Mouse (Mus musculus): Measurements from ENCODE around the gene Zfp213. TPM values are rescaled to one million over a fixed set of nuclear protein-coding genes. Genes with fewer than 3 reads are reported as not detected.

Zfp213 gene
- polyA plus RNA-seq, 1 experiment from 2014 or later, result 21.3 TPM

DNA sequence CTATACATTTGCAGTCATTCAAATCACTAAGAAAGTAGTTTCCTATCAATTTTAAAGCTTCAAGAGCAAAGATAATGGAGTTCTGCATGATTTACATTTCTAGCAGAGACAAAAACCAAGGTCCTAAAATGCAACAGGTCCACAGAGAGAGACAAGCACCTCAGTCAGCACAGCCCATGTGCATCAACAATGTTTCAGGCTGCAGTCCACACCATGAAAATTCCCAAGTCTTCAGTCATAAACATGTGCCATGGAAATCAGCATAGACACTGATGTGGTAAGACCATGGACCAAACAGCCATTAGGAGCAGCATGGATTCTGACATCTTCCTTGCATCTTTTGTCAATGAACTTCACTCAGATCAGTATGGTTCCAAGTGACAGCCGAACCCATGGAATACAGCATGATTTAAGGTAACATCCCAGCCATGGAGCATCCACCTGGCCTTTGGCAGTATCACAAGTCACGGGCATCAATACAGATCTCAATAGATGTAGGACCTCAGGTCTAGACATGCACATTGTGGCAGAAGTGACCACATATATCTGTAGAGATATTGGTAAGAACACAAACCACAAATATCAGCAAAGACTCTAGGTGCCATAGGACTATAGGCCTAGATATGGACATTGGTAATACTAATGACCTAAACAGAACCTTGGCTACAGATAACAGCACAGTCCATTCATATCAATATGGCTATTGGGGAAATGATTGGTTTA is 45.2 kb downstream of the Zfp213 start:
- 0 out of 2 replicates have a peak, but pooled peaks have one; percentile 9 for ATAC-seq (ENCODE audit: low FRiP score, low read depth)
- no peaks in the 10 kb centered on the region for H3K36me3 ChIP-seq
- no peaks in the 10 kb centered on the region for H3K27me3 ChIP-seq (replicated peaks)
- no peak overlapping the region for H3K27ac ChIP-seq
- no peak overlapping the region for H3K9ac ChIP-seq
- no peaks in the 10 kb centered on the region; the same call in 1 of the 2 replicates for H3K9me3 ChIP-seq
- H3K4me1 ChIP-seq, result no peaks in the 10 kb centered on the region
- WGBS, result 74% methylated on average over 2 of the region's 2 CpGs
- H3K4me2 ChIP-seq (replicated peaks), result no peak overlapping the region
- no peak overlapping the region for H3K4me3 ChIP-seq

Other genes with a start within 250 kb of the Zfp213 start
- gene Vmn2r115, start 220.5 kb downstream of the Zfp213 start, polyA plus RNA-seq (2016; fragmentation: Nextera tagmentation; extraction: Ambion mirVana), result not detected in 2 replicates
- gene Vmn2r116, start 179.6 kb downstream of the Zfp213 start, polyA plus RNA-seq (2016; fragmentation: Nextera tagmentation; extraction: Ambion mirVana), result not detected in 2 replicates
- not detected in 2 replicates for gene Vmn2r117, start 84.5 kb downstream of the Zfp213 start, polyA plus RNA-seq (2016; fragmentation: Nextera tagmentation; extraction: Ambion mirVana)
- gene Zfp13, start 35.2 kb upstream of the Zfp213 start, polyA plus RNA-seq (2016; fragmentation: Nextera tagmentation; extraction: Ambion mirVana), result 23.8 and 26.6 TPM in 2 replicates
- gene Zscan10, start 36.6 kb upstream of the Zfp213 start, polyA plus RNA-seq (2016; fragmentation: Nextera tagmentation; extraction: Ambion mirVana), result 0.32 TPM in 1 of 2 replicates, not detected in the other
- gene Mmp25, start 81.0 kb upstream of the Zfp213 start, polyA plus RNA-seq (2016; fragmentation: Nextera tagmentation; extraction: Ambion mirVana), result 1.6 TPM in 2 replicates
- 0.42 and 0.80 TPM in 2 replicates for gene Bicdl2, start 96.3 kb upstream of the Zfp213 start, polyA plus RNA-seq (2016; fragmentation: Nextera tagmentation; extraction: Ambion mirVana)
- 69.2 and 74.4 TPM in 2 replicates for gene Hcfc1r1, start 109.4 kb upstream of the Zfp213 start, polyA plus RNA-seq (2016; fragmentation: Nextera tagmentation; extraction: Ambion mirVana)
- 54.0 and 57.6 TPM in 2 replicates for gene Thoc6, start 109.6 kb upstream of the Zfp213 start, polyA plus RNA-seq (2016; fragmentation: Nextera tagmentation; extraction: Ambion mirVana)
- gene Tnfrsf12a, start 113.2 kb upstream of the Zfp213 start, polyA plus RNA-seq (2016; fragmentation: Nextera tagmentation; extraction: Ambion mirVana), result 3.1 and 3.9 TPM in 2 replicates
- gene Cldn6, start 115.0 kb upstream of the Zfp213 start, polyA plus RNA-seq (2016; fragmentation: Nextera tagmentation; extraction: Ambion mirVana), result 2.7 and 3.6 TPM in 2 replicates
- 0.74 and 1.9 TPM in 2 replicates for gene Cldn9, start 119.8 kb upstream of the Zfp213 start, polyA plus RNA-seq (2016; fragmentation: Nextera tagmentation; extraction: Ambion mirVana)
- 0.79 and 1.1 TPM in 2 replicates for gene 1520401A03Rik, start 158.5 kb upstream of the Zfp213 start, polyA plus RNA-seq (2016; fragmentation: Nextera tagmentation; extraction: Ambion mirVana)
- gene Pkmyt1, start 162.1 kb upstream of the Zfp213 start, polyA plus RNA-seq (2016; fragmentation: Nextera tagmentation; extraction: Ambion mirVana), result 32.7 and 34.1 TPM in 2 replicates
- 41.7 and 41.8 TPM in 2 replicates for gene Paqr4, start 176.6 kb upstream of the Zfp213 start, polyA plus RNA-seq (2016; fragmentation: Nextera tagmentation; extraction: Ambion mirVana)
- gene Kremen2, start 181.6 kb upstream of the Zfp213 start, polyA plus RNA-seq (2016; fragmentation: Nextera tagmentation; extraction: Ambion mirVana), result 5.8 and 6.1 TPM in 2 replicates
- 234 and 241 TPM in 2 replicates for gene Flywch1, start 207.4 kb upstream of the Zfp213 start, polyA plus RNA-seq (2016; fragmentation: Nextera tagmentation; extraction: Ambion mirVana)
- gene Flywch2, start 221.8 kb upstream of the Zfp213 start, polyA plus RNA-seq (2016; fragmentation: Nextera tagmentation; extraction: Ambion mirVana), result 47.0 and 47.5 TPM in 2 replicates
- gene Srrm2, start 226.3 kb upstream of the Zfp213 start, polyA plus RNA-seq (2016; fragmentation: Nextera tagmentation; extraction: Ambion mirVana), result 617 and 693 TPM in 2 replicates

Data from neural tube, embryonic 12.5 days (tissue).